Mouse (Mus musculus) left cerebral cortex, adult 8-10 months (tissue): ENCODE measurements around the gene Tctn3. TPM values are rescaled to one million over a fixed set of nuclear protein-coding genes. Genes with fewer than 3 reads are reported as not detected.
A peak's percentile ranks its signal among the peaks of the same experiment; 100 is the strongest.
"Not testable (repeated sequence)": the region's sequence is repeated elsewhere in the genome, so short reads cannot be mapped to it uniquely, and the experiment has no call there.

Experiments used
- DNase-seq, 2 experiments: peaks; one replicate each; pipeline ENCODE4 v3.0.0; 2022; ENCODE audit warnings: low spot score in 2 of 2
- total RNA-seq, 4 experiments: library from RNA; stranded (reverse); gene quantifications; 2 replicates each; pipeline ENCODE4 v1.2.4; 2022

The Tctn3 gene
- total RNA-seq, 4 experiments from 2014 or later = 18.9 to 19.6 (median 19.2) TPM

DNA sequence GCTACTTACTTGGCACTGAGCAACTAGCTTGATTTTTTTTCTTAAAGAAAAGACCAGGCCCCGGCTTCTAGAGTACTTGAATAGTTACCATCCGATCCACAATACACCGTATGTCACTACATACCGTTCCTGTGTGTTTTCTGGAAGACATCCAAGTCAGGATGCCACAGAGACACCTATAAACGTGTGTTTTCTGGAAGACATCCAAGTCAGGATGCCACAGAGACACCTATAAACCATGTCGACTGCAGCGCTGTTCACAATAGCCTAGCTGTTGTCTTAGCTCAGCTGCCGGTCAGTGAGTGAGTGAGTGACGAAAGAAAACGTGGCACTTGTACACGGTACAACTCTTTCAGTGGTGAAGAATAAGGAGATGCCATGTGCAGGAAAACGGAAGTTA lies 13.9 kb upstream of the Tctn3 start:
- no peak for DNase-seq

GRCm38 (mm10) chr19:40621616-40622015 lies 9.6 kb upstream of the Tctn3 start:
- not testable (repeated sequence) for DNase-seq

DNA sequence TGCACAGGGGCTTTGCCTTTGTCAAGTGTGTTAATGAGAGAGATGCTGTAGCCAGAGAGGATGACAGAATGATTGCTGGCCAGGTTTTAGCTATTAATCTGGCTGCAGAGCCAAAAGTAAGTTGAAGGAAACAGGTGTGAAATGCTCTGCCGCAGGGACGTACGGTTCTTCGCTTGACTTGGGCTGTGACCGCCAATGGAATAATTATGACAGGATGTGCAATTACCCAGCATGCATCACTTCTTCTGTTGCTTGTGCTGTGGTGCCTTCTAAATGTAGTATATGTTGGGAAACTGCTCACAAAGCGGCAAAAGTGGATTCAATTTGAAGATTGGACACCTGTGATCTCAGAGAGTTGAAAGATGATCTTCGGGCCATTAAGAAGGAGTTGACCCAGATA lies 4.0 kb upstream of the Tctn3 start:
- DNase-seq = no peak

DNA sequence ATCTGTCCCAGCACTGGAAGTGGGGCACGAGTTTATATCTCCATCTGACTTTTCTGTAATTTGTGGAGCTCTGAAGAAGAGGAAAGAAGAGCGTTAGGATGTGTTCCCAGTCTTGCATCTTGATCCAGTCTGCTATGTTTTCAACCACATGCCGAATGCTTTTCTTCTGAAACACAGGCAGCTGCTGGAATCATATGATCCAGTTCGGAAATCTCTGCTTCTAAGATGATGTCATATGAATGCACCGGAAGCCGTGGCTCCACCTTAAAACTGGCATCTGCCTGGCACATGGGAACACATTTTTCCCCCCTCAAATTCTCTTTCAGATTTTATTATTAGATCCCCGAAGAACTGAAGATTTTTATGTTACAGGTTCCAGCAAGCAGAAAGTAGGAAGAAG lies 2.8 kb upstream of the Tctn3 start:
- no peak for DNase-seq

DNA sequence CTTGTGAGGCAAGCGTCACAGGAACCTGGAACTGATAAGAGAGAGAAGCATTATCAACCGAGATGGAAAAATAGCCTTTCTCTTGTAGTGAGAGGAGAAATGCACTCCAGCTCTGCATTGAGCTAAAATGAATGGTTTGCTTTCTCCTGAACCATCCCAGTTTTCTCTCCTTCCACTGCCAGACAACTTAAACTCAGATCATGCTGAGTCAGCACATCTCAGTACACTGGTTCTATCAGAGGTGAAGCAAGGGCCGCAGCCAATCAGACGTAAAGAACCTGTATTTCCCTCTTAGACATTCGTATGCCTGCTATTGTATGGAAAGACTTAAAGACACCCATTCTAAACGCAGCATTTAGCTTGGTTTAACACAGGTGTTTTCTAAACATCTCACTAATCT lies 4.4 kb downstream of the Tctn3 start:
- no peak for DNase-seq

GRCm38 (mm10) chr19:40605189-40605588 lies 6.8 kb downstream of the Tctn3 start:
- no peak for DNase-seq

GRCm38 (mm10) chr19:40601870-40602269 lies 10.2 kb downstream of the Tctn3 start:
- DNase-seq = no peak

GRCm38 (mm10) chr19:40600846-40601245 lies 11.2 kb downstream of the Tctn3 start:
- DNase-seq = not testable (repeated sequence)

DNA sequence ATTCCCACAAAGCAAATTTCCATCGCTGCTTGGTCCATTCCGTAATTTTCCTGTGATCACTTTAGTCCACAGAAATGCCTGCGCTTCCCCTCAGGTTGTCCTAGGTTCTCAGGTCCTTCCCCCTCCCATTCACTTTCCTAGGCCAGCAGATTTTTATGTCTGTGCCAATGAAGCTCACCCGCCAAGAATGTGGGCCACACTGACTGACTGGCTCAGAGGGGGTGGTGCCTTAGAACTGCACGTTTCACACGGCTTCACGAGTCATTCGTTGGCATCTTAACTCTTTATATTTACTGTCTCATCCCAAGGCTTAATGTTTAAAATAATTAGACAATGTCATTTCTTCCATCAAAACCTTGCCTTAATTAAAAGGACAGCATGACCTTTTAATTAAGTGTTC lies 16.2 kb downstream of the Tctn3 start:
- no peak for DNase-seq

DNA sequence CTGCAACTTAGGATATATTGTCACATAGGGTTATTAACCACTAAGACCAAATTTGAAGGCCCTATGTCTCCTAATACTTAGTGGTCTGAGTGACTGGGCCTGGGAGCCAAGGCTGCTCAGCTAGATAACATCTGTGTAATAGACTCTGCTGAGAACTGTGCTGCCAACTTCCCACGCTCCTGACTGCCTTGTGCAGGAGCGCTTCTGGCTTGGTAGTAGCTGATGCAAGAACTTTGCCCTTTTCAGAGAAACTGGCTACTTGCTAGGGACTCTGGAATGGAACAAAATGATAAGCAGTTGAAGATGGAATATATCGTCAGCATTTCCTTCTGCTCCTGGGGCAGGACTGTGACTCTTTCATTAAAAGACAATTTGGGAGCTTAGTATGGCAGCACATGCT lies 16.8 kb downstream of the Tctn3 start:
- no peak for DNase-seq

GRCm38 (mm10) chr19:40589530-40589880 lies 22.5 kb downstream of the Tctn3 start:
- no peak for DNase-seq

GRCm38 (mm10) chr19:40588847-40589529 lies 23.0 kb downstream of the Tctn3 start:
- DNase-seq = peak; percentile 64 to 78

DNA sequence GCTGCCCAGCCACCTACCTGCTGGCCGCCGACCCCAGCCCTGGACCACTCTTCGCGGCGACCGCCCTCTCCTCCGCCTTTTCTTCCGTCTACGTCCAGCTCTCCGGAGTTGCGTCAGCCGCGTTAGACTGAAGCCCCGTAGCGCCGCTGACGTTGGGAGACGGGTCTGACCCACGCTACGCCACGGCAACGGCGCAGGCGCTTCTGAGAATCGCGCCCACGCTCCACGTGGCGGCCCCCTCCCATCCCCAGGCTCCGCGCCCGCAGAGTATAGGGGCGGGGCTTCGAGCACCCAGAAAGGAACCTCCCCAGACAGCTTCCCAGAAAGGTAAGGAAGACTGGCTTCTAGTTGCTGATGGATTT lies 23.8 kb downstream of the Tctn3 start, which contains the start of gene Aldh18a1:
Aldh18a1 (minus strand) TSS at position 171 of the 362 bp plus-strand sequence.
- DNase-seq = peak; percentile 87 to 90

GRCm38 (mm10) chr19:40587491-40588292 lies 24.3 kb downstream of the Tctn3 start:
- no peak for DNase-seq

DNA sequence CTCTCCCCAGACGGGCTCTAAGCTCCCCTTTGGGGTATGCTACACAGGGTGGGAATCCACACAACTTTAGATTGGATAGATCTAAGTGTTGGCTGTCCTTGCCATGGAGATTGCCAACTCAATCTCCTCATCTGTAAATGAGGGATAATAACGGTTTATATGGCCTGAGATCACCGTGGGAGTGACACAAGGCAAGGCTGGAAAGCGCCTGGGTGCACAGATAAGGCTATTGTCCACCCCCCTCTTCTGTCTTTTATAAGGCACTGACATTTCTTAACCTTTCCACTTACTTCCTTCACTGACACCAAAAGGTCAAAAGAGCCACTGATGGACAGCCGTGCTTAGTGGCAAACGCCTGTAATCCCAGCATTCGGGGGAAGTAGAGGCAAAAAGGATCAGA lies 25.1 kb downstream of the Tctn3 start:
- DNase-seq = no peak

- DNase-seq = no peak
Observed at GRCm38 (mm10) chr19:40581662-40582061, 30.4 kb downstream of the Tctn3 start.

- no peak for DNase-seq
Observed at GRCm38 (mm10) chr19:40580902-40581301, 31.1 kb downstream of the Tctn3 start.

- DNase-seq = no peak
Observed at GRCm38 (mm10) chr19:40575438-40575837, 36.6 kb downstream of the Tctn3 start.

GRCm38 (mm10) chr19:40570726-40571125 lies 41.3 kb downstream of the Tctn3 start:
- DNase-seq = no peak

DNA sequence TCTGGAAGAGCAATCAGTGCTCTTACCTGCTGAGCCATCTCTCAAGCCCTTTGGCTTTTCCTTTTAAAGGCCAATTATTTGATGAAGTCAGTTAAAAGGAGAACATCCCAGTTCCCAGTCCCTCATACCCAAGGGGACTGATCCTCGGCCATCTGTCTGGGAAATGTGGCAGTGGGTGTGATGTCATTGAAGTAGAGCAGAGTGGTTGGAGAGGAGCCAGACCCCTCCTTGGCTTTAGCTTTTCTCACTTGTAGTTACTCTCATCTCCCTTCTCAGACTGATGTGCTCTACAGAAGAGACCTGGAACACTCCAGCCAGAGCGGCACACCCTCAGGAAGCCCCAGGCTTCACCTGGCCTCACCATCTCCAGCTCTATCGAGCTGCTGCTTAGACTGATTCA lies 44.4 kb downstream of the Tctn3 start:
- no peak for DNase-seq

DNA sequence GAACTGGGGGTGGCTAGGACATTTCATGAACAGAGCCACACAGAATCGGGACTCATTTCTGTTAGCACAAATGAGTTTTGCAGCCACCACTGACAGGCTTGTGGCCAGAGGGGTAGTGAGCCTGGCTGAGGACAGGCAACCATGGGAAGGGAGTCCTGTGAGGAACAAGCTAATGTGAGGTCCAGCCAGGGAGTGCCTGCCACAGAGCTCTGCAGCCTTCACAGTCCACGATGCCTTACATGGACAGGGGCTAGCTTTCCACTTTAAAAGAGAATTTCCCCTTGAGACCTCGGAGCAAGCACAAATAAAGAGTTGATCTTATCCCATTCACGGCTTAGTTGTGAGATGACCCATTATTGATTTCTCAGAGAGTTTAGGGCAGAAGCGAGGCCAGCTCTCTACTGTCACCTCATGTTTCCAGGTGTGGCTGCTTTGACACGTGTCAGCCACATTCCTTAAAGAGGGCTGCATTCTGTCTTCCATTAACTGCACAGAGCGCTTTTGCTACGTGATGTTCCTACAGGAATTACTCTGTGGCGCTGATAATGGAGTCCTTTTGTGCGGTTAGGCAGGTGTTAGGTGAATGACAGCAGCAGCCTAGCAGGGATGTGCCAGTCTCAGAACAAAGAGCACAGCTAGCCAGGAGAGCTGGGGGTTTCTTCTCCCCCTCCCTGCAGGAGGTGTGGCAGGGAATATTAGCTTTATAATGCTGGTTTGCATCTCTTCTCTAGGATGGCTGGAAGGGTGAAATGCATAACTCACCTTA lies 48.0 kb downstream of the Tctn3 start:
- DNase-seq = no peak

- not testable (repeated sequence) for DNase-seq
Observed at GRCm38 (mm10) chr19:40561521-40561920, 50.5 kb downstream of the Tctn3 start.
